Mouse (Mus musculus): Measurements from ENCODE around the gene Hamp2.
"Not testable (repeated sequence)": the region's sequence is repeated elsewhere in the genome, so short reads cannot be mapped to it uniquely, and the experiment has no call there.

The Hamp2 gene

DNA sequence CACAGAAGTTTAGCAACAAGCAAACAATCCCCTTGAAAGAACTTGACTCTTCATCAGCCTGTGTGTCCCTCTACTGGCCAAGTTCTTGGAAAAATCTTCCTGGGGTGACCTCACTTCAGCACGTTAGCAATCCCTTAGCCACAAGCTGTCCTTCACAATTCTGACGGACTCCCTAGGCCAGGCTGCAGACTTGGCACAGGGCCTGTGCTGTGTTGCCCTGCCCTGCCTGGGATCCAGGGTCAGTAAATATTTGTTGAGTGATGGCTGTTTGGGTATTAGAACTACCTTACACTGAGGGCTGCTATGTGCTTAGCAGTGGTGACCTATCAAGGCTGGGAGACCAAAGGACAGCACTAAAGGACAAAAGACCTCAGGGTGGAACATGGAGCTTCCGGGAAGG lies 29.6 kb upstream of the Hamp2 start:
- in situ Hi-C loops (cut with MboI; ENCODE audit: unreplicated experiment in 2 of 2) = no loop called here

DNA sequence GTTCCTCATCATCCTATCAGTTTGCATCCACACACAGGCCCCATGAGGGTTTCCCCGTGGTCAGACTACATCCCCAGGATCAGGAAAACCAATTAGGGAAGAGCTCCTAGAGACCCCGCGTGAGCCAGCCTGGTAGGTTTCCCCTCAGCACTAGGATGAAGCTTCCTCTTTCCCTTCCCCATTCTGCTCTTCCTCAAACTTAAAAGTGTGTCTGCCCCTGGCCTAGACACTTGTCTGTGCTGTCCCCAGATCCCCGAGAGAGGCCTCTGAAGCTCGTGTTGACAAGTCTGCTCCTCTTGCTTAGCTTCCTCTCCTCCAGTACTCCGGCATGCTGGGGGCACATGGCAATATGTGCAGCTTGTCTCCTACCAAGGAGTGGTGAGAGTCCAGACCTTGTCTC lies 29.0 kb upstream of the Hamp2 start:
- in situ Hi-C loops (cut with MboI; ENCODE audit: unreplicated experiment in 2 of 2) = no loop called here

DNA sequence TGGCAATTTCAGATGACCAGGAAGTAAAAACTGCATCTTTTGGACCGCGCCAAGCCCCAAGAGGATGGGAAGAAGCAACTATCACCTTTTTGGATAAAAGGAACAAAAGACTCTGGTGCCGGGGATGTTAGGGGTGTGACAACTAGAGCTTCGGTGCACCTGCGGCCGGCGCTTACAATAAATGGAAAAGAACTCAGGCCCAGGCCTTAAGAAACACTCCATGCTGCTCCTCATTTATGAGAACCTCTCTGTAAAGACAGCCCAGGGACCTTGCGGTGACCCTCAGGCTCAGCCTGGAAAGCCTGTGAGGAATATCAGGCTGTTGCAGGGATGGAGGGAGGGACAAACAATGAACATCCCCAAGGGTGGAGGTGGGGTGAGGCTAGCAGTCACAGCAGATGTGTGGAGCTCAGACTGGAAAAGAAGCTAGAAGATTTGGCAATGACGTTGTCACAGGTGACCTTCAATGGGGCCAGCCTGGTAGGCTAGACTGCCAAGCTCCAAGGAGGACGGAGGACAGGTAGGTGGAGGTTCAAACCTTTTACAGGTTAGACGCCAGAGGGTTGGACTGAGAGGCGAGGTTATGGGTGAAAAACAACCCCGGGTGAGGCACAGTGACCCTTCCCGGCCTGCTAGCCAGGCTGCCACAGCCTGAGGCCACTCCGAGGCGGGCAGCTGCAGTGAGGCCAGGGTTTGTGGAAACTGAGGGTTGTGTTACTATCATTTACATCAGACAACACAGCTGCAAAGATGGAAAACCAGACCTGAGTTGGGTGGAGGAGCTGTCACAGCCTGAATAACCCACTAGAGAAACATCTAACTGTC lies 28.2 kb upstream of the Hamp2 start:
- in situ Hi-C loops (cut with MboI; ENCODE audit: unreplicated experiment in 2 of 2) = no loop called here

DNA sequence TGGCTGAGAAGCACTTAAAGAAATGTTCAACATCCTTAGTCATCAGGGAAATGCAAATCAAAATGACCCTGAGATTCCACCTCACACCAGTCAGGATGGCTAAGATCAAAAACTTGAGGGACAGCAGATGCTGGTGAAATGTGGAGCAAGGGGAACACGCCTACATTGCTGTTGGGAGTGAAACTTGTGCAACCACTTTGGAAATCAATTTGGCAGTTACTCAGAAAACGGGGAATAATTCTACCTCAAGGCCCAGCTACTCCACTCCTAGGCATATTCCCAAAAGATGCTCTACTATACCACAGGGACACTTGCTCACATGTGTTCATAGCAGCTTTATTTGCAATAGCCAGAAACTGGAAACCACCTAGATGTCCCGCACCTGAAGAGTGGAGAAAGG lies 25.4 kb upstream of the Hamp2 start:
- in situ Hi-C loops (cut with MboI; ENCODE audit: unreplicated experiment in 2 of 2) = not testable (repeated sequence)

DNA sequence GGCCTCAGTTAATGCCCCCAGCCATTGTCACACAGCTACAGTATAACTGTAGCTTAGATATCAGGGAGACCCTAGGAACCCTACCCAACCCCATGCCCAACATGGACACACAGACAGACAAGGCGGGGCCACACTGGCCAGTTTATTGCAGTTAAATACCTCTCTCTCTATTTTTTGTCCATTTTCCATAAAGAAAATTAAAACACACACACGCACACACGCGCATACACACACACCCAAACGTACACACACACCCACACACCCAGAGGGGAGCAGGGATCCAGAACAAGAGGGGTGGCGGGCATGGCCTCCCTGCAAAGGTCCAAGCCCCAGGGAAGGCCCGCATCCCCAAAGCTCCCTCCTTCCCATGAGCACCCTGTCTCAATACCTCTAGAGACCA lies 21.4 kb upstream of the Hamp2 start:
- in situ Hi-C loops (cut with MboI; ENCODE audit: unreplicated experiment in 2 of 2) = no loop called here

DNA sequence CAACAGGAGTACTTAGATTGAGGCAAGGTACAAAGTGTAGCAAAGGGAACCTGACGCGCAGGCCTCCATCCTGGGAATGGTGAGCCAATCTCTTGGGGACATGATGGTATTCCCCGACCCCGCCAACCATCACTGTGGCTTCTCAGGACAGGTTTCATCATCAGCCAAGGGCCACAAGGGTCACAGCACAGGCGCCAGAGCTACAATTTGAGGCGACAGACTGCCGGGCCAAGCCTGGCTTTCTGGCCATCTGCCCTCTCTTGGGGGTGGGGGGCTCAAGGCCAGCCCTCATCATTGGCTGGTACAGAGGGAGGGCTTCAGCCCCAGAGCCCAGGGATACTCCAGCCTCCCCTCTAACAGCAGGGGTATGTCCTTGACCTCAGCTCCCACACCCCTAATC lies 21.0 kb upstream of the Hamp2 start:
- in situ Hi-C loops (cut with MboI; ENCODE audit: unreplicated experiment in 2 of 2) = not testable (repeated sequence)

DNA sequence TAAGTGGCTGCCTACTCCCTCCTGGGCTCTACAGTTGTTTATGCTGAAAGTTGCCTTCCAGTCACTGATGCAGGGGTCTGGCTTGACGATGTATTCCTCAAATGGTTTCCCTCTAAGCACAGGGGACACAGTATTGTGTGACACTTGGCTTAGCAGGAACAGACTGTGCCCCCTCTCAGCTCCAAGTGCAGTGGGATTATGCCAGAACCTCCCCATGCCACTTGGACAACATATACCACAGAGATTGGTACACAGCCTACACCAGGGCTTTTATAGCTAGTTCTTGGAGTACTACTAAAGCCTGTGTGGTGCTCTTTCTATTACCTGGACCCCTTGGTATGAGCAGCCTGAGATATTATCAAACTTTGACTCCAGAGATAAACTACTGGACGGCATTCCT lies 20.2 kb upstream of the Hamp2 start:
- in situ Hi-C loops (cut with MboI; ENCODE audit: unreplicated experiment in 2 of 2) = not testable (repeated sequence)

DNA sequence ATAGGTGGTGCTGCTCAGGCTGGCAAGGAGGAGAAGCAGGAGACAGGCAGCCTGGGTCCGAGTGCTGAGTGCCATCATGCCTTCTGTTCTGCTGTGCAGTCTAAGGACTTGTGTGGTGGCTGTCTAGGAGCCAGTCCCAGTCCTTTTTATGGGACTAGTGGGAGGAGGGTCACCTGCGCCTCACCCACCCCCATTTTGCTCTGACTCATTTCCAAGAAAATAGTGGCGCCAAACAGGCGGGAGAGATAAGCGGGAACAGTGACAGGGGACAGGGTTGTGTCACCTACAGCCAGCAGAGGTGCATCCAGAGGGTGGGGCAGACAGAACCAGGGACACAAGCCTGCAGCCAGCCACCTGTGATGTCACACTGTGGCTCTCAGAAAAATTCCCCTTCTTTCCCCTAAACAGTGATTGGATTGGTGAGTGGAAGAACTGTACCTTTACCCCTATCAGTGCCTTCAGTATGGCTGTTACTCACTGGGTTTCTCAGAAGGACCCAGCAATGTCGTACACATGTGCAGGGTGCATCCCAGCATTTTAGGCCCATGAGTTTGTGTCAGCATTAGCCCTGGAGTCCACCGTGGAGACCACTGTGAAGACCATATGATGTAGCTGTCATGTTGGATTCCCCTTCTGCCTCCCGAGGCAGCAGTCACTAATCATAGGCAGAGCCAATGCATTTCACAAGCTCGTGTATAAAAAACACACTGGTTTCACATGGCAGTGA lies 19.6 kb upstream of the Hamp2 start, which contains the start of gene Hamp:
TSS of gene Hamp (minus strand) at position 124 of the 727 bp plus-strand sequence.
- in situ Hi-C loops (cut with MboI; ENCODE audit: unreplicated experiment in 2 of 2) = no loop called here

DNA sequence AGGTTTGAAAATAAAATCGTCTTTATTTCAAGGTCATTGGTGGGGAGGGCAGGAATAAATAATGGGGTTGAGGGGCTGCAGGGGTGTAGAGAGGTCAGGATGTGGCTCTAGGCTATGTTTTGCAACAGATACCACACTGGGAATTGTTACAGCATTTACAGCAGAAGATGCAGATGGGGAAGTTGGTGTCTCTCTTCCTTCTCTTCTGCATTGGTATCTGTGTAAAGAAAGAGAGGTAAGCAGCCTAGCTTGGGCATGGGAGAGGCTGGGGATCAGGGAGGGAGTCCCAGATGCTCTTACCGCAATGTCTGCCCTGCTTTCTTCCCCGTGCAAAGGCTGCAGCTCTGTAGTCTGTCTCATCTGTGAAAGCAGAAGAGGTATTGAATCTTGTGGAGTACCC lies 17.9 kb upstream of the Hamp2 start:
- in situ Hi-C loops (cut with MboI; ENCODE audit: unreplicated experiment in 2 of 2) = not testable (repeated sequence)

DNA sequence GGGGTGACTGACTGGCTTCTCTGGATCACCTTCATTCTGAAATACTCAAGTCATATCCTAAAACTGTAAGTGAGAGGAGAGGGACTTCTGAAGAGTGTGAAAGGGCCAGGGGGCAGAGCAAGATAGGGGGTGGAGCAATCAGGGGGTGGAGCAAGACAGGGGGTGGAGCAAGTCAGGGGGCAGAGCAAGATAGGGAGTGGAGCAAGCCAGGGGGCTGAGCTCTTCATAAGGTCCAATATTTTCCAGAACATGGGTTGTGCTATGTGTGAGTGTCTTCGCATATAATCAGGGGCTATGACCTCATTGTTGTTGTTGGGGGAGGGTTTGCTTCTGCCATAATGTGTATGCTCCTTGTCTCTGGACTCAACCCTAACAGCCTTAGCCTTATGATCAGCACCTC lies 15.6 kb upstream of the Hamp2 start:
- in situ Hi-C loops (cut with MboI; ENCODE audit: unreplicated experiment in 2 of 2) = not testable (repeated sequence)

DNA sequence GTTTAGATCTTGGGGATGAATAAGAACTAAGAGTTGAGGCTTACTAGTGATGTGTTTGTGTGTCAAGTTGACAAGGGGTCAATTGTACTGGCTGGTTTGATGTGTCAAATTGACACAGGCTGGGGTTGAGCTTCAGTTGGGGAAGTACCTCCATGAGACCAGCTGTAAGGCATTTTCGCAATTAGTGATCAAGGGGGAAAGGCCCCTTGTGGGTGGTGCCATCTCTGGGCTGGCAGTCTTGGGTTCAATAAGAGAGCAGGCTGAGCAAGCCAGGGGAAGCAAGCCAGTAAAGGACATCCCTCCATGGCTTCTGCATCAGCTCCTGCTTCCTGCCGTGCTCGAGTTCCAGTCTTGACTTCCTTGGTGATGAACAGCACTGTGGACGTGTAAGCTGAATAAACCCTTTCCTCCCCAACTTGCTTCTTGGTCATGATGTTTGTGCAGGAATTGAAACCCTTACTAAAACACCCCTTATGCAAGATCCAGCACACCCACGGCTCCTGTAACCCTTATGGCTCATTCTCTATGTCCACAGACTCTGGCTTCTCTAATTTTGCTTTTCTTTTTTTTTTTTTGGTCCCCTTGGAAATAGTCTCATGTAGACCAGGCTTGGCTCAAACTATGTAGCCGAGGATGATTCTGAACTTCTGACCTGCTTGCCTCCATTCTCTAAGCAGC lies 11.1 kb upstream of the Hamp2 start:
- in situ Hi-C loops (cut with MboI; ENCODE audit: unreplicated experiment in 2 of 2) = not testable (repeated sequence)

DNA sequence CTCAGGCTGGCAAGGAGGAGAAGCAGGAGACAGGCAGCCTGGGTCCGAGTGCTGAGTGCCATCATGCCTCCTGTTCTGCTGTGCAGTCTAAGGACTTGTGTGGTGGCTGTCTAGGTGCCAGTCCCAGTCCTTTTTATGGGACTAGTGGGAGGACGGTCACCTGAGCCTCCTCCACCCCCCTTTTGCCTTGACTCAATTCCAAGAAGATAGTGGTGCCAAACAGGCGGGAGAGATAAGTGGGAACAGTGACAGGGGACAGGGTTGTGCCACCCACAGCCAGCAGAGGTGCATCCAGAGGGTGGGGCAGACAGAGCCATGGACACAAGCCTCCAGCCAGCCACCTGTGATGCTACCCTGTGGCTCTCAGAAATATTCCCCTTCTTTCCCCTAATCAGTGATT lies 410 bp downstream of the Hamp2 start:
- in situ Hi-C loops (cut with MboI; ENCODE audit: unreplicated experiment in 2 of 2) = no loop called here

DNA sequence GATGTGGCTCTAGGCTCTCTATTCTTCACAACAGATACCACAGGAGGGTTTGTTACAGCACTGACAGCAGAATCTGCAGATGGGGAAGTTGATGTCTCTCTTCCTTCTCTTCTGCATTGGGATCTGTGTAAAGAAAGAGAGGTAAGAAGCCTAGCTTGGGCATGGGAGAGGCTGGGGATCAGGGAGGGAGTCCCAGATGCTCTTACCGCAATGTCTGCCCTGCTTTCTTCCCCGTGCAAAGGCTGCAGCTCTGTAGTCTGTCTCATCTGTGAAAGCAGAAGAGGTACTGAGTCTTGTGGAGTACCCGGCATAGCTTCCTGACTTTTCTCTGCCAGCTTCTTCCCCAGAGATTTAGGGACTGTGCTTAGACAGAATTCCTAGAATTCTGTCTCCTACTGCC lies 2.0 kb downstream of the Hamp2 start:
- in situ Hi-C loops (cut with MboI; ENCODE audit: unreplicated experiment in 2 of 2) = not testable (repeated sequence)

DNA sequence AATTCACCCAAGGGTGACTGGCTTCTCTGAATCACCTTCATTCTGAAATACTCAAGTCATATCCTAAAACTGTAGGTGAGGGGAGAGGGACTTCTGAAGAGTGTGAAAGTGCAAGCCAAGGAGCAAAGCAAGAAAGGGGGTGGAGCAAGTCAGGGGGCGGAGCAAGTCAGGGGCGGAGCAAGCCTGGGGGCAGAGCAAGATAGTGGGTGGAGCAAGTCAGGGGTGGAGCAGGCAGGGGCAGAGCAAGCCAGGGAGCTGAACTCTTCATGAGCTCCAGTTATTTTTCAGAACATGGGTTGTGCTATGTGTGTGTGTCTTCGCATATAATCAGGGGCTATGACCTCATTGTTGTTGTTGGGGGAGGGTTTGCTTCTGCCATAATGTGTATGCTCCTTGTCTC lies 4.3 kb downstream of the Hamp2 start:
- in situ Hi-C loops (cut with MboI; ENCODE audit: unreplicated experiment in 2 of 2) = no loop called here

DNA sequence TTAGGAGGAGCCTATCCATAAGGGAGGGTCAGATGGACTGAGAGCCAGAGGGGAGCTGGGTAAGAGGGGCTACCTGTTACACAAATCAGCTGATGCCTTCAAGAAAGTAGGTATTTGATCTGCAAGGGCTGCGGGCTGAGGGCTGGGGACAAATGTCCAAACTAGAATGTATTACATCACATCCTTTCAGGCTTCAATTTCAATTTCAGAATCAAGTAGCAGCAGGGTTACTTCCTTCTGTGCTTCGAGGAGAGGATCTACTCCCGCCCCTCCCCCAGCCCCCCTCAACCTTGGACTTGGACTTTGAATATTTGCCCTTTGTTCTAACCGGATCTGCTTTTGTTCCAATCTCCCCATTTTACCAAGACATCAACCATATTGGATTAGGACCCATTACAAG lies 7.3 kb downstream of the Hamp2 start:
- in situ Hi-C loops (cut with MboI; ENCODE audit: unreplicated experiment in 2 of 2) = no loop called here

DNA sequence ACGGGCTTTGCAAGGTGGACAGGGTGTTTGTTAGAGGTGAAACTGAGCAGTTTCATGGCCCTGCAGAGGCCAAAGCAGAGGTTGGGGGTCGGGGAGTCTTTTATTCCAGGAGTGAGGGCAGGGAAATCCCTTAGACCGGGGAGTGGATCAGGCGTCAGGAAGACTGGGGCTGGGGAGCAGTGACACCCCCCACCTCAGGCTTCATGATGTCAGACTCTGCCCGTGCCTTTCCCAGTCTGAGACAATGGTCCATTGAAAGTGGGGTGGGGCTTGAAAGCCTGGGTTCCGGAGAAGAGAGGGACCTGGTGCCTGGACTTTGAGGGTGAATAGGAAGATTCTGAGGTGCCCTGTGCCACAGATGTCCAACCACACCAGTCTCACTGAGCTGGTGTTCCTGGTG lies 7.8 kb downstream of the Hamp2 start:
- in situ Hi-C loops (cut with MboI; ENCODE audit: unreplicated experiment in 2 of 2) = no loop called here

DNA sequence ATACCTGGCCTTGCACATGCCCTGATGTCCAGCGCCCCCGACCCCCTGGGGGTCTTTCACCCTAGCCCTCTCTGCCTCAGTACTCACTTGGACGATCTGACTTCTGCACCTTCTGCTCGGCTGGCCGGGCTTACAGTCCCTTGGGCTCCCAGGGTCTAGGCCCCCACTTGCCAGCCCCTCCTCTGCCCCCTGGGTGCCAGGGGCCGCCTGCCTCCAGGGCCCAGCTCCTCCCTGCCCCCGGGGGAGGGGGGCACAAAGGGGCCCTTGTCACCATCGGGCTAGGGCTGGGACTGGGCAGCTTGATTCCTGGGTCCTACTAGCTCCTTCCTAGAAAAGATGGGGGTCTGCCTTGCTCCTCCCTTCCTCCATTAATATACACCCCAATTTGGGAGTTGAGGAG lies 9.7 kb downstream of the Hamp2 start, which contains the start of gene Mag:
TSS of gene Mag (minus strand) at position 142 of the 400 bp plus-strand sequence.
- in situ Hi-C loops (cut with MboI; ENCODE audit: unreplicated experiment in 2 of 2) = loop anchor here (5.0 kb wide), 1 partner anchor 117 kb away; no protein-coding TSS in a partner anchor

DNA sequence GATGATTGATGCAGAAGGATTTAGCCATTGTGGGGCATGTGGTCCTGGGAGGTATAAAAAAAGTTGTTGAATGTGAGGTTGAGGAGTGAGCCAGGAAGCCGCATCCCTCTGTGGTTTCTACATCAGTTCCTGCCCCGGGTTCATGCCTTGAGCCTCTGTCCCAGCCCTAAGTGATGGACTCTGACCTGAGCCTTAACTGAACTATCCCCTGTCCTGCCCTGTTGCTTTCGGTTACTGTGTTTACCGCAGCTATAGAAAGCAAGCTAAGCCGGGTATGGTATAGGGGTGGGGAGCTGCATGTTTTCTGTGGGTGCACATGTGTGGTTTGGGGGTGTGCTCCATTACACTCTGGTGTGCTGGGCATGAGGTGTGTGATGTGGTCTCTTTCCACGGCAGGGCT lies 14.7 kb downstream of the Hamp2 start:
- in situ Hi-C loops (cut with MboI; ENCODE audit: unreplicated experiment in 2 of 2) = loop anchor here (5.0 kb wide), 1 partner anchor 112 kb away; no protein-coding TSS in a partner anchor

DNA sequence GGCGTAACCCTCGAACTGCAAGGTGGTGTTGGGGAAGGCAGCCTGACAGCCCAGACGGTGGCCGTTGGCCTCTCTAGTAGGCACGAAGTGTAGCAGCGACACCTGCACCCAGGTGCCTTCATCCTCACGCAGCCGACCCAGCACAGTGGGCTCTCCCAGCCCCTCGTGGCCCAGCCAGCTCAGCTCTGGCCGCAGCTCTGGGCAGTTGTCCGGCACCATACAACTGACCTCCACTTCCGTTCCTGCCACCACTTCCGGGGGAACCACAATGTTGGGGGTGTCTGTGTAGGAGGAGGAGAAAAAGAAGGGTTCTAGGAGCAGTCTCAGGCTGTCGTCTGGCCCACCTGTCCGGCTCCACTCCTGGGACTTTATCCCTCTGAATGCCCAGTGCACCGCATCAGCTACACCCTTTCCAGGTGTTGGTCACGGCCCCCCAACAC lies 15.5 kb downstream of the Hamp2 start:
- in situ Hi-C loops (cut with MboI; ENCODE audit: unreplicated experiment in 2 of 2) = no loop called here

DNA sequence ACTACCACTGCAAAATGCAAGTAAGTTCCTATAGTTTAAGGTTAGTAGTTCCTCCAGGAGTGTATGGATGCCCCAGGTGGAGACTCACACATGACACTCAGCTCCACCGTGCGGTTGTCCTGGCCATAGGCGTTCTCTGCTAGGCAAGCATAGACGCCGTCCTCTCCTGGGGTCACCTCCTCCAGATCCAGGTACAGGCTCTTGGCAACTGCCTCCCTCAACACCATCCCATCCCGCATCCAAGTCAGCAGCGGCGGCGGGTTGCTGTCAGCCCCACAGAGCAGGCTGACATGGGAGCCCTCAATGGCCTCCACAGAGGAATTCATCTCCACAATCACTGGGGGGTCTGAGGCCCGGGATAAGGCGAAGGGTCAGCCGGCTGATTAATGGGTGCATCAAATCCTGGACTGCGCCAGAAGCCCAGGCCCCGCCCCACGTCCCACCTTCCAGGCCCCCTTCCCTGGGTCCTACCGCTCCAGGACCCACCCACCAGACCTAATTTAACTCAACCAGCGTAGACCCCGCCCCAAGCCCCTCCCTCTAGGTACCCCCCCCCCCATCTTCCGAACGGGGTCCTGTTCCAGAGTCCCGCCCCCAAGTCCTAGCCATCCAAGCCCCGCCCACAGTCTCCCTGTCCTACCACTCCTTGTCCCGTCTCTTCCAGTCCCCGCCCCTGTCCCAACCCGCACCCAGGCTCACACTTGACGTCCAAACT lies 16.0 kb downstream of the Hamp2 start:
- in situ Hi-C loops (cut with MboI; ENCODE audit: unreplicated experiment in 2 of 2) = no loop called here
